Mouse (Mus musculus): Measurements from ENCODE around the gene Fut11.
A peak's percentile ranks its signal among the peaks of the same experiment; 100 is the strongest.

The Fut11 gene

GRCm38 (mm10) chr14:20694884-20695760 lies at the start of gene Fut11:
Gene Fut11, plus strand, starts transcription at chr14:20694968.
- peak; percentile 74 to 75 for DNase-seq (ENCODE audit: low spot score in 2 of 2)

- DNase-seq (ENCODE audit: low spot score in 2 of 2): no peak
Measured at GRCm38 (mm10) chr14:20645547-20645946, 49.2 kb upstream of the Fut11 start.

DNA sequence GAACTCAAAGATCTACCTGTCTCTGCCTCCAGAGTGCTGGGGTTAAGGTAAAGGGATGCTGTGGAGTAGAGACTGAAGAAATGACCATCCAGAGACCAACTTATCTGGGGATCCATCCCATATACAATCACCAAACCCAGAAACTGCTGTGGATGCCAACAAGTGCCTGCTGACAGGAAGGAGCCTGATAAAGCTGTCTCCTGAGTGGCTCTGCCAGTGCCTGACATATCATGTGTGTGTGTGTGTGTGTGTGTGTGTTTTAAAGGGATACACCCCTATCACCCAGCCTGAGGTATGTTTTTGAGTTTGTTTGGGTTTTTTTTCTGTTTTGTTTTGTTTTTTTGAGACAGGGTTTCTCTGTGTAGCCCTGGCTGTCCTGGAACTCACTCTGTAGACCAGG lies 48.4 kb upstream of the Fut11 start:
- DNase-seq (ENCODE audit: low spot score in 2 of 2): no peak

GRCm38 (mm10) chr14:20651000-20651399 lies 43.8 kb upstream of the Fut11 start:
- no peak for DNase-seq (ENCODE audit: low spot score in 2 of 2)

DNA sequence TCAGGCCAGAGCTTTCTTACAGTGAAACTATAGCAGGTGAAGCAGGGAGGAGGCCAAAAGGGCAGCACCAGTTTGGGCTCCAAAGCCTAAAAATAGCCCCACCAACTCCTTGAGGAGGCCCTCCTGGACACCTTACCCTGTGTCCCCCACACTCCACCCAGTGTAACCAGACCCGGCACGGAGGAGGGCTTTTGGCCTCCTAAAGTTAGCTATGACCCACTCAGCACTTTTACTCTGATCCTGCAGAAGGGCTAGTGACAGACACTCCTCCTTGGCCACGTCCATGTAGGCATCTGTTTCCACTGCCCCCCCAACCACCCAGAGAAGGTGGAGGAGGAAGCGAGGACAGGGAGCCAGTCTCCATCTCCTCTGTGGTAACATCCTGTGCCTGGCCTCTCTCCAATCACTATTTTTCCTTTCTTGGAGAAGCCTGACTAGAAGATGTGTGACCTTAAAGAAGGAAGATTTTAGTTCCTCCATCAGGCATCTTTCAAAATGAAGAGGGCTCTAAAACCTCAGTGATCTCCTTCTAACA lies 43.0 kb upstream of the Fut11 start:
- no peak for DNase-seq (ENCODE audit: low spot score in 2 of 2)

- DNase-seq (ENCODE audit: low spot score in 2 of 2): no peak
Measured at GRCm38 (mm10) chr14:20654690-20655421, 39.9 kb upstream of the Fut11 start.

DNA sequence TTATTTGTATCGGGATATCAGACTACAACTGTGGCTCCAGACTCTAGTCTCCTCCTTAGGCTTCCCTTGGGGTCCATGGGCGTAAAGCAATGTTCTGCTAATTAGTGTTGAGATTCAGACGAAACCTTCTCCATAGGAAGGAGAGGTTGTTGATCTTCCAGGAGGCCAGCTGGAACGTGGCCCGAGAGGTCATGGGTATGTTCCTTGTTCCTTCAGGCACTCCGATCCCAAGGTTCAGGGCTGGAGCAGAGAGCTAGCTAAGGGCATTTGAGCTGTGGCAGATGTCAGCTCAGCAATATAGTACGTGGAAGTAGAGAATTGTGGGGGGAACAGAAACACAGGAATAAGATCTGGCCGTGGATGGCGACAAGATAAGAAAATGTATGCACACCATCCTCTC lies 39.0 kb upstream of the Fut11 start:
- DNase-seq (ENCODE audit: low spot score in 2 of 2): no peak

DNA sequence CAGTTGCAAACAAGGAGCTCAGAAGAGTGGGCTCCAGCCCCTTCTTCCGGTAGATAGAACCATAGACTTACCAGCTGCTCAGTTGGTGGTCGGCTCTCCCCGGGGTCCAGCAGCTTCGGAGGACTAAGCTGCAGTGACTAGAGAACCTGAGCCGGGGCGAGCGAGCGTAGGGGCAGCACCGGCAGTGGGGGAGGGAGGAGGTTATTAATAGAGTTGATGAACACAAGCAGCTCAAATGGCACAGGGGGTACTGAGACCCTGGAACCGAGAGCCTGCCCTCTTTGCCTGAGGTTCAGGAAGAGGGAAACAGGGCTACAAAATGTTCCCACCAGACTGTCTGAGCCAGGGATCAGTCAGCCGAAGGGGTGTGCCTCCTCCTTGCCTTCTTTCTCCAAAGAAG lies 38.4 kb upstream of the Fut11 start, which contains the start of gene Myoz1:
TSS of gene Myoz1 (minus strand) at position 180 of the 400 bp plus-strand sequence.
- no peak for DNase-seq (ENCODE audit: low spot score in 2 of 2)

DNA sequence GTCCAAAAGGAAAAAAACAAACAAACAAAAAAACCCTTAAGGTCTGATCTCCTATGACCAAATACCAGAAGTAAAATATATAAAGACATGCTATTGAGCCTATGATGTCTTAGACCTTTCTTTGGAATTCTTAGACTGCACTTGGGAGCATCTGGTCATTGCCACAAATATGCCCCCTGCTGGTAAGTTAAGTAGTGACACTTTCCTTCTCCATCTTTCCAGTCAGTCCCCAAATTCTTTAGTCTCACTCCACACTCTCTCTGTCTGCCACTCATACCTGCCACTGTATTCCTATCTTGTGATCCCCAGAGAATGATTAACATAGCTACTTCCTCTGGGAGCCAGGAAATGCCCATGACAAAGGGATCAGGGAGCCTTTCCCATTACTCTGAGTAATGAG lies 36.4 kb upstream of the Fut11 start:
- peak in 1 of 2 experiments; percentile 41 for DNase-seq (ENCODE audit: low spot score in 2 of 2)

GRCm38 (mm10) chr14:20658902-20659301 lies 35.9 kb upstream of the Fut11 start:
- no peak for DNase-seq (ENCODE audit: low spot score in 2 of 2)

- DNase-seq (ENCODE audit: low spot score in 2 of 2): no peak
Measured at GRCm38 (mm10) chr14:20659687-20660086, 35.1 kb upstream of the Fut11 start.

- peak; percentile 88 to 94 for DNase-seq (ENCODE audit: low spot score in 2 of 2)
Measured at GRCm38 (mm10) chr14:20660827-20661660, 33.7 kb upstream of the Fut11 start.

GRCm38 (mm10) chr14:20661661-20662331 lies 33.0 kb upstream of the Fut11 start:
- no peak for DNase-seq (ENCODE audit: low spot score in 2 of 2)

DNA sequence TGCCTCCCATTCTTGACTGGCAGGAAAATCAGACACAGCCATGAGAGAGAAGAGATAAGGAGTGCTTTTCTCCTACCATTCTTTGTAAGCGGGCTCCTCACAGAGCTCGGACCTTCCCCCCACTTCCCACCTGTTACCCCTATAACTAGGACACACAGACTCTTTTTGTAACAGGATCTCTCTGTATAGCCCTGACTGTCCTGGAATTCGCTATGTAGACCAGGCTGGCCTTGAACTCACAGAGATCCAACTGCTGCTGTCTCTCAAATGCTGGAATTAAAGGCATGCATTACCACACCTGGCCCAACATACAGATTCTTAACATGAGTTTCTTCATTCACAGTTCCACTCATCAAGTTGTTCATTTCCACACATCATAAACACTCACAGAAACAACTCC lies 32.0 kb upstream of the Fut11 start:
- DNase-seq (ENCODE audit: low spot score in 2 of 2): no peak

DNA sequence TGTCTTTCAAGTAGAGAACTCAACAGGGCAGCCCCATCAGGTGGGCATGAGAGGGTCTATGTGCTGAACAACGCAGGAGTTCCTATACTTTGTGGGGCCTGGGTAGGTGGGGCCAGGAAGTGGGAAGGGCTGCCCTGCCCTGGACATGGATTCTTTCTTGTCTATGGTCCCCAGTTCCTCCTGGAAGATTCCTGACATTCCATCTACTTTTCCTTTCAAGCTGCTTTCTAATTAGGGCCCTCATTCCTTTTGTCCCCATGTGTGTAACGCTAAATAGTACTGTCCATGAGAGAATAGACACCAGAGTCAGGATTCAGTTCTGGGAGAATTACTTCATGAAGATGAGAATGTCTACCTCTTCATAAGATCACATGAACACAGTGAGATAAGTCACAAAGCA lies 31.2 kb upstream of the Fut11 start:
- DNase-seq (ENCODE audit: low spot score in 2 of 2): no peak

DNA sequence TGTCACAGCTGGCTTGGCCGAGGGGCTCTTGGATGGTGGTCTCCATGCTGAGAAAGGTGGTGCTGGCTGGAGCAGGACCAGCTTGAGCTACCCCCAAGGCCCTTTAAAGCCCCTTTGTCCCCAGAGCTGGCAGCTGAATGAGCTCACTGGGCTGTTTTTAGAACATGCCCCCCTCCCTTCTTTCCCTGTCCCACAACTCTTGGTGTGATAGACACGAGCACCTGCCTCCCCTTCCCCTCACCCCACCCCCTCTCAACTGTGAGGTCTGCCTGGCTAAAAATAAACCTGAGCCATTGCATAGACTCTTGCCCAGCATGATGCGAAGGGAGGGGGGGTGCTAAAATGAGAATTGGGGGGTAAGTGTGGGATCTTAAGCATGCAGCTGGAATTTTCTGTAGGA lies 30.3 kb upstream of the Fut11 start:
- DNase-seq (ENCODE audit: low spot score in 2 of 2): no peak

DNA sequence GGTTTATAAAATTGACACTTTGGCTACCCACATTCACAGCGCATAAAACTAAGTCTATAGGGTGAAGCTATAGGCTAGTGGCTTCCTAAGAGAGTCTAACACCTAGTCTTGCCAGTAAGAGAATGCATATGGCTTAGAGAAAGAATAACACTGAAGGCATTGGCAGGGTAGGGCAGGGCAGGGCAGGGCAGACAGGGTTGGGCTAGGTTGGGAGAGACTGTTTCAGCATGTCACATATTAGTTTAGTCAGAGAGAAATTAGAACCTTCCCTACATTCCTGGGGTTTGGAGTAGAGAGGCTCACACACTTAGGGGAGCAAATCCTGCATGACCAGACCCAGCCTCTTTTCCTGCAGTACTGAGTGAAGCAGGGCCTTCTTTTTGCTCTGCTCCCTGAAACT lies 27.3 kb upstream of the Fut11 start:
- no peak for DNase-seq (ENCODE audit: low spot score in 2 of 2)

- DNase-seq (ENCODE audit: low spot score in 2 of 2): no peak
Measured at GRCm38 (mm10) chr14:20668154-20668810, 26.5 kb upstream of the Fut11 start, which contains the start of gene Synpo2l. Gene Synpo2l, minus strand, starts transcription at chr14:20668354.

DNA sequence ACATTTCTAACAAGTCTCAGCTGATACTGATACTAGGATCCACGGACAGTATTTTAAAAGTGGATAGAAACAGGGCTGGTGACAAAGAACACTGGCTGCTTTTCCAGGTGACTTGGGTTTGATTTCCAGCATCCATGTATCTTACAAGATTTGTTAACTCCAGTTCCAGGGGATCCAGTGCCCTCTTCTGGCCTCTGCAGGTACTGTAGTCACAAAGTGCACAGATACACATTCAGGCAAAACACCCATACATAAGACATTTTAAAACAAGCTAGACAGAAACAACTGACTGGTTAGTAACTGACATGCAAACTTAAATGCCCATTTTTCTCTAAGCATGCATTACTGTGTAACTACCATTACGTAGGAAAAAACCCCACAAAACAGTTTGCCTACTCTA lies 21.8 kb upstream of the Fut11 start:
- DNase-seq (ENCODE audit: low spot score in 2 of 2): peak; percentile 25 to 30

DNA sequence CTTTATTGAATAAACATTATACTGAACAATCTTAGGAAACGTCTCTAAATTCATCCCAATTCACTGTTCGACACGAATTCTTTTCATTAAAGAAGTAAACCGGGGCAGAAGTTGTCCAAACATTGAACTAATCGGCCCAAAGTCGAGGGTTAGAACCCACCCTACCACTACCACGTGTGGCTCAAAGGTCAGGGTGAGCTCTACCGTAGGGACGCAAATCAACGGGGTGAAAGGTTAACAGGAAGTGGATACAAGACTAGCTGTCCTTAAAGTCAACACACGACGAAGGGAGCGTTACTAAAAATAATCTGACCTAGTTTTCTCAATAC lies 21.1 kb upstream of the Fut11 start:
- peak; percentile 29 to 31 for DNase-seq (ENCODE audit: low spot score in 2 of 2)

Data from thymus, postnatal 10 days (tissue).